Mouse (Mus musculus) brain, embryonic 18.5 days (tissue): Measurements from ENCODE around the gene Ptpn9.
"Not testable (repeated sequence)": the region's sequence is repeated elsewhere in the genome, so short reads cannot be mapped to it uniquely, and the experiment has no call there.

Experiments used
- DNase-seq: peaks from one replicate; pipeline ENCODE4 v3.0.0-alpha.2; 2012; ENCODE audit warnings: low read depth, low spot score

Gene Ptpn9

DNA sequence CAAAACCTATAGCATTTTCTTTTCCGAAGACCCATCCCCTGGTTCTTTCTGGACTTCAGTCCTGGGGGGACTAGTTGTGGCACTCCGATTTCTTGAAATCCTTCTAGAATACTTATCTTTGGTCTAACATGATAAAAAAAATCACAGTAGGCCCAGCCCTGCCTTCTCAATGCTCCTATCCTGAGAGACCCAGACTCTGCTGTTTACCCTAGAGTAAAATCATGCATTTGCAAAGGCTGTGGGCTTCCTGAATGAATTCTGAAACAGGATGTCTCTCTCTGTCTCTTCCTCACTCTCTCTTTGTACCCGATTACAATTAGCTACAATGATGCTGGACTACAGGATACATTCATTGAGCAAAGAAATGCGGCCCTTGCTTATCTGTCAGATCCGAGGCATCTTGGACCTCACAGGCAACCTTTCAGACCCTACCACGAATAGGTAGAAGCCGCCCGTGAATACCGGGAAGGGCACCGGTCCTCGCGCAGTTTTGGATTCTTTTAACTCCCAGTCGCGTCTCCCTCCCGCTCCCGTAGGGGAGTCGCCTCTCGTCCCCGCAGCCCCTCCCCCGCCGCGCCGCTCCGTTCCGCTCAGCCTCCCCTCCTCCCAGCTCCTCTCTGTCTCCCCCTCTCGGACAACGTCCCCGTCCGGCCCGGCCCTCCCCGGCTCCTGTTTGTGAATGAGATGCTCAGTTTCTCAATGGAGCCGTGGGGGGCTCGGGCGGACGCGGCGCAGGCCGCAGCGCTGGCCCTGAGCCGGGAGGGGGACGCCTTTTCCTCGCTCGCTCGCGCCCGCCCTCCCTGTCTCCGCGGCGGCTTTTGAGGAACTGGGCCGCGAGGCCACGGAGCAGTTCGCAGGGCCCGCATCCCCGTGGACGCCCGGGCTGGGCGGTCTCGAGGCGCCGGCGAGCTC lies at the start of gene Ptpn9:
TSS of gene Ptpn9 (plus strand) at position 638 of the 912 bp plus-strand sequence.
- DNase-seq, result peak; percentile 64

DNA sequence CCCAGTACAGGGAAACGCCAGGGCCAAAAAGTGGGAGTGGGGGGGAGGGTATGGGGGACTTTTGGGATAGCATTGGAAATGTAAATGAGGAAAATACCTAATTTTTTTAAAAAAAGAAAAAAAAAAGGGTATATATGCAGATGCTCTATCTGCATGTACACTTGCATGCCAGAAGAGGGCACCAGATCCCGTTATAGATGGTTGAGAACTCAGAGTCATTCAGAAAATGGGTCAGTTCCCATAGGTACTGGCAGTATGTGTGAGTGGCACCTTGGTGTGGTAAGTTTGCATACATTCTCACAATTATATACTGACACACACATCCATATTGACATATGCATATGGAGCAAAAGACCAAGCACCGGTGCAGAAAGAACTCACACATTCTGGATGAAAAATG lies 47.2 kb upstream of the Ptpn9 start:
- DNase-seq, result not testable (repeated sequence)

DNA sequence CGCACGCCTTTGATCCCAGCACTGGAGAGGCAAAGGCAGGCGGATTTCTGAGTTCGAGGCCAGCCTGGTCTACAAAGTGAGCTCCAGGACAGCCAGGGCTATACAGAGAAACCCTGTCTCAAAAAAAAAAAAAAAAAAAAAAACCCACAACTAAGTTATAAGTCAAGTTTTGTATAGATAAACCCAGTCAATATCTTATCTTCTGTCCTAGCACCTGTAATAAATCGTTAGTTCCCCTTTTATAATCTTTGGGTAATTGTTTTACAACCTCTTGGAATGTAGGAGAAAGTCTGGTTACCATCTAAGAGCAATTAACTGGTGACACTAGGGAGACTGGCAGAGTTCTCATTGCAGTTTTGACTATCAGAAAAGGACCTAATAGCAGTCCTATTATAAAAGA lies 46.0 kb upstream of the Ptpn9 start:
- DNase-seq, result not testable (repeated sequence)

DNA sequence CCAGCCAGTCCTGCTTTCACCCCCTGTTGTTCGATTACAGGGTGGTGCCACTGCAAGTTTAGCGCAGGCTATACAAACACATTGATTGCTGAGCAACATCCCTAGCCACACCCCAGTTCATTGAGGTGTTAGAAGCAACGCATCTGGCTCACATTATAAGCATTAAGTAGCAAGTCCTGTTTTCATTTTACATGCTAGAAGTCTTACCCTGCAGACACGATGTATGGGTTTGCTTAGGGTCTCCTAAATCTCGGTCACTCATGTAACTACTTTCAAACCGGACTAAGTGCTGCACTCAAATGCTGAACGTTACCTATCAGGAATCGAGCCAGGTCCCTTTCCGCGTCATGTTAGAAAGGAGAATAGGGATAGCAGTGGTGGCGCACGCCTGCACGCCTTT lies 45.0 kb upstream of the Ptpn9 start:
- no peak for DNase-seq

DNA sequence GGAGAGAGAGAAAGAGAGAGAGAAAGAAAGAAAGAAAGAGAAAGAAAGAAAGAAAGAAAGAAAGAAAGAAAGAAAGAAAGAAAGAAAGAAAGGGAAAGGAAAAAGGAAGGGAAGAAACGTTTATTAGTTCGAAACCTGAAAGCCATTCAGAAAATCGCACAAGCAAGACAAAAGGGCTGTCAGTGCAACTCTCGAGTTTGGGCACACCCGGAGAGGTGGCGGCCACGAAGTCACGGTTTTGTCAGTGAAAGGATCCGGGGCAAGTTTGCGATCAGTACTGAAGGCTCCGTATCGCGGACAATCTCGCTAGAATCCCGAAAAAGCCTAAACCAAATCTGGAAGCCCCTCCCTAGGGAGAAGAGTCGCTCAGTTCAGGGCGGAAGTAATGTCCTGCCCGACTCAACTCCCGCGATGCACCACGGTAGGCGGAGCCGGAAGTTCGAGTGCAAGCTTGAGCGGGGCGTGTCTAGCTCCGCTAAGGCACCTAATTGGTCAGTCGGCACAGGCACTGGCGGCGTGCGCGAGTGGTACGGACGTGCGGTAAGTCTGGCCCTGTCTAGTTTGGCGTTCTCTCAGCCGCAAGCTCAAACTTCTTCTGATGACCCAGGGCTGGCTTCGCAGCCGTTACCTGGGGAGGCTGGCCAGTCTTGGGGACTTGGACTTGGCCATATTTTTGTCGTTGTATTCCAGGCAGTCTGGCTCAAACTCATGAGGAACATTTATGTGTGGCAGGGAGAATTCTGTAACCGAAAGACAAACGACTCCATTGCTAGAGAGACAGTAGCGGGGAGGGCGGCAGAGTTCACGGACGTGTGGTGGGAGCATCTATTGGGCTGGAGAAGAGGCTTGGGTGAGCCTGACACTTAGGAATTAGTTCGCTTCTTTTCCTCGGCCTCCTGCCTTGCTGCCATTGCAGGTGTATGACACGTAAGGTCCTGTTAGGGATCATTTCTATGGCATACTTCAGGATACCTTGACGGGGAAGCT lies 44.0 kb upstream of the Ptpn9 start, which contains the start of gene Snupn:
TSS of gene Snupn (plus strand) at position 465 of the 987 bp plus-strand sequence.
- peak; percentile 94 for DNase-seq

DNA sequence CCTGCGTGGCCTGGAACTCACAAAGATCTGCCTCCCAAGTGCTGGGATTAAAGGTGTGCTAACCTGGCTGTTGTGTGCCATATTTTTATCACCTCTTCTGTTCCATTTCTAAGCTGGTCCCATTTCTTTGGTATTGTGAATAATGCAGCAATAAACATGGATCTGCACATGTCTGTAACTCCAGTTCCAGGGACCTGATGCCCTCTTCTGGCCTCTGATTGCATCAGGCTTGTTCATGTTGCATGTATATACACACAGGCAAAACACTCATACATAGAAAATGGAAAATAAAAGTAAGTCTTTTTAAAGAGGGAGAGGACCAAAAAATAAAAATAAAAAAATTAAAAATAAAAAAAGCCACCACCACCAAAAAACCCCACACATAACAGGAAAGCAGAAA lies 41.2 kb upstream of the Ptpn9 start:
- DNase-seq, result no peak

DNA sequence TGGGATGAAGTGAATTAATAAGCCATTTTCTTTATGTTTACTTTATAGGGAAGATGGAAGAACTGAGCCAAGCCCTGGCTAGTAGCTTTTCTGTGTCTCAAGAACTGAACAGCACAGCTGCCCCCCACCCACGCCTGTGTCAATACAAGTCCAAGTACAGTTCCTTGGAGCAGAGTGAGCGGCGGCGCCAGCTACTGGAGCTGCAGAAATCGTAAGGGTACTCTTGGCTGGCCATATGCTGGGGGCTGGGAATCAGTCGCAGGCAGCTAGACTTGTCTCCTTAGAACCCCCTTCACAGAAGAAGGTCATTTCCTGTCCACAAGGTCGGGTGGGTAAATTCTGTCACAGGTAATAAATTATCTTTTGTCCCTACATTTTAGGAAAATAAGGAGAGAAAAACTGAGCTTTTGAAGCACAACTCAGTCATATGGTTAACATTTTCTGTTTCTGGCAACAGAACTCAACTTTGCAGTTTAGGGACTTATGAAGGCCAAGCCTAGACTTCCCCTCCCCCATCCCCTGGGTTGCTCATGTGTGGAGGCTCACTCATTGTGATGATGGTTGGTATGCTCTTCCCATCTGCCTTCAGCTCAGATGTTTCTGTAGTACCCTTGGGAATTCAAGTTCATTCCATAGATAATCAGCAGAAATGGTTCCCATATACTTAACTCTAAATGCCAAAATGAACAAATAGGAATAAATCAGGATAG lies 37.6 kb upstream of the Ptpn9 start:
- no peak for DNase-seq

DNA sequence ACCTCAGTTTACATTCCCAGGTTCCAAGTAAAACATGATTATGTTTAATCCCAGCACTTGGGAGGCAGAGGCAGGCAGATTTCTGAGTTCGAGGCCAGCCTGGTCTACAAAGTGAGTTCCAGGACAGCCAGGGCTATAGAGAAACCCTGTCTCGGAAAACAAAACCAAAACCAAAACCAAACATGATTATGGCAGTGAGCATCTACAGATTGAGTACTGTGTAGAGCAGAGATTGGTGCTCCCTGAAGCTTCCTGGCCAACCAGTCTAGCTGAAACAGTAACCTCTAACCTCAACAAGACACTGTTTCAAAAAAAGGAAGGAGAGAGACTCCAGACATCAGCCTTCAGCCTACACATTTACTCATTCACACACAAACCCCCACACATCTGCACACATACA lies 36.0 kb upstream of the Ptpn9 start:
- no peak for DNase-seq

DNA sequence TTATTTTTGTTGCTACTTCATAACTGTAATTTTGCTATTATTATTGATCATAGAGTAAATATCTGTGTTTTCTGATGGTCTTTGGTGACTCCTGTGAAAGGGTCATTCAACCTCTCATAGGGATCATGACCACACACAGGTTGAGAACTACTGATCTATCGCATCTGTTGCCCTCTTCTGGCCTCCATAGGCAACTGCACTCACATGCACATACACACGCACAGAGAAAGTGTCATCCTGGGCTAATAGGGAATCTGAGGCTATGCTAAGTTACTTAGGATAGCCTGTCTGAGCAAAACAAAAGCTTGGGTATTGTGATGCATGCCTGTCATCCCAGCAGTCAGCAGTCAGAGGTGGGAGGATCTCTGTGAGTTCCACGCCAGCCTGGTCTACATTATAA lies 33.1 kb upstream of the Ptpn9 start:
- DNase-seq, result no peak

DNA sequence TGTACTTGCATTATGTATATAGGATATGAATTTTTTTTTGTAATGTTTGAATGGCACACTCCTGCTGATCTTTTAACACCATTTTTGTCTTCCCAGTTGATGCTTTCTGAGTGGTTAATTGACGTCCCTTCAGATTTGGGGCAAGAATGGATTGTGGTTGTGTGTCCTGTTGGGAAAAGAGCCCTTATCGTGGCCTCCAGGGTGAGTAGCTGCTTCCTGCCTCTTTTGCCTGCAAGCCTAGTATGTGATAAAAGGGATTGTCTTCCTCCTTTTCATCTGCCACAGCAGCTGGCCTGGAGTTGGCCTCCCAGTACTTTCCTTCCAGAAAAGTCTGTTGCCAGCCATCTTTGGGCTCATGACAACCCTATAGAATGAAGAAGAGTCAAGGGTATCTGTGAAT lies 24.6 kb upstream of the Ptpn9 start:
- no peak for DNase-seq

DNA sequence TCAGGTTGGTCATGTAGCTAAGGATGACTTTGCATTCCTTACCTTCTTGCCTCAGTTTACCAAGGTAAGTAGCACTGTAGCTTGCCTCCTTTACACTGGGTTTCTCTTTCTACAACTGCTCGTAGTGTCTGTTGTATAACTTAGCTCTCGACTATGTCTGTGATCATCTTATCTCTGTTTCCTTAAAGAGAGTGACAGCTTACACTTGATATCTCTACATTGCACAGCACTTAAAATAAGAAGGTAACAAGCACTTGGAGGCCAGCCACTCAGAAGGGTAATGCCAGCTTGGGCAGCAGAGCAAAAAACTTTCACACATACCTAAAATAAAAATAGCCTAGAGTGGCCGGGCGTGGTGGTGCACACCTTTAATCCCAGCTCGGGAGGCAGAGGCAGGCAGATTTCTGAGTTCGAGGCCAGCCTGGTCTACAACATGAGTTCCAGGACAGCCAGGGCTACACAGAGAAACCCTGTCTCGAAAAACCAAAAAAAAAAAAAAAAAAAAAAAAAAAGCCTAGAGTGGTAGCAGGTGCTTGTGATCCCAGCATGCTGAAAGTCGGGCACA lies 20.7 kb upstream of the Ptpn9 start:
- DNase-seq, result no peak

DNA sequence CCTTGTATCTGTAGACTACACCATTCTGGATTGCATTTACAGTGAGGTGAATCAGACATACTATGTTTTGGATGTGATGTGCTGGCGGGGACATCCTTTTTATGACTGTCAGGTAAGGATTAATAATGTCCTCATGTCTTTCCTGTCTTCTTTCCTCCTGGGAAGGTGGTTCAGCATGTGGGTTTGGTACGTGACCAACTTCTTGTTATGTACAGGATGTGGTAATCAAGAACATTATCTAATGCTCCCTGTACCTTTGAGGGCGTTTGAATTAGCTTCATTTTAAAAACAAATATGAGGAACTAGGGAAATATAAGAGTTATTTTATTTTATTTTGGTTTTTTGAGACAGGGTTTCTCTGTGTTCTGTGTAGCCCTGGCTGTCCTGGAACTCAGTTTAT lies 19.5 kb upstream of the Ptpn9 start:
- DNase-seq, result no peak

DNA sequence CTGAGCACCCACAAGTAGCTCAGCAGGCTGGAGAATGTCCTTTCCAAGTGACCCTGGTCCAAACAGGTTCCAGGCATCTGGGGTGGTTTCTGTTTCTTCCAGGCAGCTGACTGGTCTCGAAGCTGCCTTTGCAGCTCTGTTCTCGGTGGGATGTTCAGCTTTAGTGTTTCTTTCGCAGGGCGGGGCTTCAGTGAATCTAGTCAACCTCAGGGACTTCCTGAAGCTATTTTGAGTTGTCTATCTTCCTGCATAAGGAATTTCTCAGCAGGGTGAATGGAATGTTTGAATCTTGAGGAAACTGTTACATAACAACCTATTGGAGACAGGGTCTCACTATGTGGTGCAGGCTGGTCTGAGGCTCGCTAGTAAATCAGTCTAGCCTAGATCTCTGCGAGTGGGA lies 14.5 kb upstream of the Ptpn9 start:
- DNase-seq, result no peak

DNA sequence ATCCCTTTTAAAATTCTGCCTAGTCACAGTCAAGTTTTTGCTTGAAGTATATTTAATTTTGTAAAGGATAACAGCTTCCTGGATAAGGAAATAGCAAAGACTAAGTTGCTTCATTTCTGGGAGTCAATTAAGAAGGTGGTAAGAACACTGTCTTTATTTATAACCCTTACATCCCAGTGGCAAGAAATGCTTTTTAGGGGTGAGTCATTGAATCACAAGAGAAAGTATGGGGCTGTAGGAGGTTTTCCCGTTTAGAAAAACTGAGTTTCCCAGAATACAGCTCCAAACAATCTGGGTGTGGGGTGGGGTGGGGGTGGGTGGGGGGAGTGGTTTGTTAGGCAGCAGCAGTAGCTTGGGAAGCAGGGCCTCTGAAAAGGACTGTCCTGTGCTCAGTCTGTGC lies 13.2 kb upstream of the Ptpn9 start:
- DNase-seq, result no peak

DNA sequence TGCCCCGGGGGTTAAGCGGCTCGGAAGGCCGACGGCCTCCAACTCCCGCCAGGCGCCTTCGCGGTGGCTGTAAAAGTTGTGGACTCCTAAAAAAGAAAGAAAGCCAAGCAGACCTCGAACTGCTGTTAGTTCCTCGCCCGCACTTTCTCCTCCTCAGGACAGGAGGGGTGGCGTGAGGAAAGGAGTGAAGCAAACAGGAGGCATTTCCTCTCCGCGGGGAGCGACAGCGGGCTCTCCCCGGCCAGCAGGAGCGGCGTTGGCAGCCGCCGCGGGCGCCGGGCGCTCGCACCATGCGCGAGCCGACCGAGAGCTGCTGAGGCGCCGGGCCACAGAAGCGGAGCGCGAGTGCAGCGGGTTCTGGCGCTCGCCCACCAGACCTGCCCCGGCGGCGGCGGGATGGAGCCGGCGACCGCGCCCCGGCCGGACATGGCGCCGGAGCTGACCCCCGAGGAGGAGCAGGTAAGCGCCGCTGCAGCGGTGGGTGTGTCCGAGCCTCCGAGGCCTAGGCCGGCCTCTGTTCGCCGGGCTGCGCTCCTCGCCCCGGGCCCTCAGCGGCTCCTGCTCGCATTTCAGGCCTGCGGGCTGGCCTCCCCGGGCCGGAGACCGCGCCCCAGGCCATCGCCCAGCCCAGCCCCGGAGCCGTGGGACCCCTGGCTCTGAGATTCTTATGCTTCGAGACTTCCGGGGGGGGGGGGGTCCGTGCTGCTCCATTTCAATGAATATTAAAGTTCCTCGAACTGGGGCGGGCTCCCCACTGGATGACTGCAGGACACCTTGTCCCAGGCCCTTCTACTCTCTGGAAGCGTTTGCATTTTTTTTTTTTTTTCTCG lies 690 bp downstream of the Ptpn9 start:
- no peak for DNase-seq

DNA sequence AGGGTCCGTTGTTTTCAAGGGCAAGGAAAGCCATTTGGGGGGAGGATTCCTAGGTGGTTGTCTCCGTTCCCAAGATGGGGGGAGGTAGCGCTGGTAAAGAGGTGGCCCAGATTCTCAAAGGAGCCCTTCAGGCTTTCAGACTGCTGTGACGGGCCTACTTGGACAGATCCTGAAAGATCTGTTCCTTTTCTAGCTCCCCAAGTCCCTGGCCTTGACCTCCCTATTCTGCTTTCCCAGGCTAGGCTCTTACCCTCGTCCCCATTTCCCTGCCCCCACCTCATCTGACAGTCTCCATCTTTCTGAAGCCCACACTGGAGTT lies 1.3 kb downstream of the Ptpn9 start:
- no peak for DNase-seq

DNA sequence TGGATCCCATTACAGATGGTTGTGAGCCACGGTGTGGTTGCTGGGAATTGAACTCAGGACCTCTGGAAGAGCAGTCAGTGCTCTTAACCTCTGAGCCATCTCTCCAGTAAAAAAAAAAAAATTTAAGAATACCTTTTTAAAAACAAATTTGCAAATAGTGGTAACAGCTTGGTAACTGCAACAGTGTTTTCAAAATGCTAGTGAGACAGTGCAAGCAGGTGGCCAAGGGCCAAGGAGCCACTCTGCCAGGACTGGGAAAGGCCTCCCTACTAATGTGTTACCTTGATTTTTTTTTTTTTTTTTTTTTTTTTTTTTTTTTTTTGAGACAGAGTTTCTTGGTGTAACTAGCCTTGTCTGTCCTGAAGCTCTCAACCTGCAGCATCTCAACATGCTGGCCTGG lies 2.5 kb downstream of the Ptpn9 start:
- not testable (repeated sequence) for DNase-seq

DNA sequence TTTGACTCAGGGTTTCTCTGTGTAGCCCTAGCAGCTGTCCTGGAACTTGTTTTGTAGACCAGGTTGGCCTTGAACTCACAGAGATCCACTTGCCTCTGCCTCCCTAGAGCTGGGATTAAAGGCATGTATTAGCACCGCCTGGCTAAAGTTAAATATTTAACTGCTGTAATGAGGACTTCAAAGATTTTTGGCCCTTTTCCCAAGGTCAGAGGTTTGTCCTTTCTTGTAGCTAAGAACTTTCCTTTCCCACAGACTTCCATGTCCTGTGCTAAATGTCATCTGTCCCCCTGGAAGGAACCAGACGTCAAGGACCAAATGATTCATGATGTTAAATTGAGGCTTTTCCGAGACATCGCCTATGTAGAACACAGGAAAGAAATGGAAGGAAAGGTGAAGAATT lies 8.3 kb downstream of the Ptpn9 start:
- DNase-seq, result no peak

DNA sequence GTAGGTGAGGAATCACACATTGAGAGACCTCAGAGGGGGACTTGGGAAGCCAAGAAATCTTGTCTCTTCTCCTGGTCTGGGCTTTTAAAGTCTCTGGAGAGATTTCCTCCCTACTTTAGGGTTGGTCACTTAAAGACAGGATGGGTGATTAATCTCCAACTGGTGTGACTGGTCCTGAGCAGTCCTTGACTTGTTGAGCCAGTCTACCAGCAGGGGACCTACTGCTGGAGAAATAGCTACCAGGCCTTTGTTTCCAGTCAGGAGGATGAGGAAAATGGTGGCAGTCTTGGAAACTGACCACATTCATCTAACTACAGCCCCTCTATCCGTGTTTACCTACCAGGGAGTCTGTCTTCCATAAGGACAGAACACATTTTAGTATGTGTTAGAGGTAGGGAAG lies 17.7 kb downstream of the Ptpn9 start:
- no peak for DNase-seq

DNA sequence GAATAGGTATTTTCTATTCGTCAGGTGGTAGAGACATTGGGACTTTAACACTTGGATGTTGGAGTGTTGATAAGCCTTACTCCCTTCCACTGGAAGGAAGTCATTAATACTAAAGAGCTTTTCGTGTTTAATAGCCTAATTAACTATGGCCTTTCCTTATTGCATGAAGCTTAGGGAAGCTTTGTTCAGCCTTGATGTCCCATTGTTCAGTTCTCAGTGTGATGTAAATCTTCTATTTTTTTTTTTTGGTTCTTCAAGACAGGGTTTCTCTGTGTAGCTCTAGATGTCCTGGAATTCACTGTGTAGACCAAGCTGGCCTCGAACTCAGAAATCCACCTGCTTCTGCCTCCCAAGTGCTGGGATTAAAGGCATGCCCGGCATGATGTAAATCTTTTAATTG lies 18.2 kb downstream of the Ptpn9 start:
- no peak for DNase-seq

DNA sequence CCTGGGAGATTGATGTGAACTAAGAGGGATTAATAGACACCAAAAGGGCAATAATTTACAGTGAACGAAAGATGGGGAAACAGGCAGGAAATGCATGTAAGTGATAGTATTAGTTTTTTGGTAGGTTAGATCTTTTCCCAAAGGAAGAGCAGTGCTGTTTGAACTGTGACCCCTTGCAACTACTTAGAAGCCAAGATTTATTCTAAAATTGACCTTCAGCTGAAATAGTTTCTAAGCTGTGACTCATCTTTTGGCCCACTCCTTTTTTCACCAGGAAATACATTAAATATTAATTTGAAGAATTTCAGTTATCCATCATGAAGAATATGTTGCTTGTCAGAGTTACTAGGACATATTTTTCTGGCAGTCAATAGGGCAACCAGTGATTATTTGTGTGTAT lies 19.0 kb downstream of the Ptpn9 start:
- DNase-seq, result no peak
